ENCODE assay signal across 22 mouse cellular contexts in the genomic region with DNA sequence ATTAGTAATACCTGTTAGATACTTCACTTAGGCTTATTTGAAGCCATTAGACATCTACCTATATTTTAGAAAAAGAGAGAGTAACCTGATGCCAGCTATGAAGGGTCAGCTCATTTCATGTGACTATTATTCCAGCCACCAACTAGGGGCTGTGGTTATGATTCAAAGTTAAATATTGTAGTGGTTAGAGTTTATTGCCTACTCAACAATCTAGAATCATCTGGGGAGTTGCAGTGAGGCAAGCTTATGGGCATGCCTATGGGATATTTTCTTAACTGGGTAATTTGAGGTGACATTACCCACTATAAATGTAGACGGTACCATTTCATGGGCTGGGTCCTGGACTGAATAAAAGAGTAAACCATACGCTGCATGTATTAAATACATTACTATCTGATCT.
DNase-seq lines count a peak whose midpoint lies in the region; TF ChIP-seq lines count a peak whose summit lies in the region.
"Had no signal": no experiment of that assay in that cellular context is flagged by ENCODE, and none has a peak within 500 bp of the region (broad histone marks: within the 10 kb centered on the region; RNA-seq: fewer than 3 reads in every experiment).

No protein-coding gene starts in this region.

- H3K27me3 ChIP-seq in C2C12 (ENCODE audit: control insufficient read depth, insufficient read depth, insufficient read length) = no peaks in the 10 kb centered on the region
- H3K27me3 ChIP-seq in myocyte (ENCODE audit: control insufficient read depth, insufficient read depth, insufficient read length) = no peaks in the 10 kb centered on the region
- H3K27me3 ChIP-seq: CH12.LX, Patski had no signal

- DNase-seq in heart, adult 11 months = peak; percentile 45
- no peak for DNase-seq in heart, adult 18-20 months
- peak; percentile 13 for DNase-seq in 3T3-L1 (ENCODE audit: low read depth, low spot score)
- no peak for DNase-seq in kidney, postnatal 4 days
- DNase-seq in retina, embryonic 14.5 days (ENCODE audit: low spot score) = no peak
- DNase-seq in yolk sac, embryonic 10.5 days (ENCODE audit: low spot score) = no peak
- DNase-seq: adrenal gland, adult 2 months; adrenal gland, adult 8-10 months; adrenal gland, postnatal 10 days; adrenal gland, postnatal 14 days; adrenal gland, postnatal 25 days; adrenal gland, postnatal 36 days; B cell, adult 2 months; cerebellum, adult 11 months; cerebellum, adult 11-12 months; cerebellum, adult 18-20 months; cerebellum, adult 2 months had no signal

- H3K4me2 ChIP-seq in myocyte (ENCODE audit: low read depth) = no peak overlapping the region

- TF ChIP-seq POLR2A in myocyte (IDR thresholded peaks at IDR 0.05; ENCODE audit: insufficient read length, low read depth) = no peak

- H3ac ChIP-seq in C2C12 (ENCODE audit: control insufficient read depth, insufficient read length, low read depth) = no peak overlapping the region
- H3ac ChIP-seq in myocyte (ENCODE audit: control insufficient read depth, insufficient read length) = no peak overlapping the region

- no peaks in the 10 kb centered on the region for H3K79me3 ChIP-seq in C2C12 (ENCODE audit: low read depth)

- H3K36me3 ChIP-seq in C2C12 (ENCODE audit: control insufficient read depth, insufficient read depth) (no peaks in the 10 kb centered on the region), myocyte (ENCODE audit: control insufficient read depth, insufficient read depth) (no peaks in the 10 kb centered on the region)
- H3K36me3 ChIP-seq: G1E had no signal

- TF ChIP-seq CTCF in C2C12 (IDR thresholded peaks at IDR 0.05; ENCODE audit: control insufficient read depth, insufficient read depth, insufficient read length) = no peak

- H3K79me2 ChIP-seq in C2C12 (ENCODE audit: control insufficient read depth, insufficient read depth) (no peaks in the 10 kb centered on the region), myocyte (ENCODE audit: control insufficient read depth, insufficient read depth) (no peaks in the 10 kb centered on the region)

- H3K4me3 ChIP-seq in C2C12 (ENCODE audit: insufficient read depth, poor library complexity, severe bottlenecking) = no peak overlapping the region
- H3K4me3 ChIP-seq in myocyte = no peak overlapping the region

TF ChIP-seq in C2C12, 6 proteins besides CTCF, POLR2A, EP300 and RAD21:
- no peak for TF ChIP-seq MYOG (IDR thresholded peaks at IDR 0.05; ENCODE audit: control insufficient read depth, extremely low read depth, insufficient read length)
- no peak for TF ChIP-seq USF1 (IDR thresholded peaks at IDR 0.05; ENCODE audit: low read depth)
- TF ChIP-seq FOSL1 (IDR thresholded peaks at IDR 0.05; ENCODE audit: insufficient read depth, low read length, poor library complexity, severe bottlenecking) = peak; percentile 54
- TF ChIP-seq CEBPB (IDR thresholded peaks at IDR 0.05; ENCODE audit: low read depth) = peak; percentile 65
- no peak for TF ChIP-seq MYOD1 (IDR thresholded peaks at IDR 0.05; ENCODE audit: control insufficient read depth, insufficient read length, low read depth)
- TF ChIP-seq MAX (IDR thresholded peaks at IDR 0.05) = no peak
TF ChIP-seq in C2C12: peak in this region for 2.

TF ChIP-seq in myocyte, 11 proteins besides CTCF, POLR2A, EP300 and RAD21:
- TF ChIP-seq TCF12 (IDR thresholded peaks at IDR 0.05; ENCODE audit: insufficient read depth, poor library complexity, severe bottlenecking) (no peak), CEBPB (IDR thresholded peaks at IDR 0.05; ENCODE audit: insufficient read depth, poor library complexity, severe bottlenecking) (peak; percentile 51; the same call in 1 of the 2 replicates), TCF3 (IDR thresholded peaks at IDR 0.05; ENCODE audit: insufficient read length, low read depth) (no peak)
TF ChIP-seq in myocyte: peak in this region for 1.

Comparison
In these comparisons a context has a peak if more than half of its experiments do, and no peak if none do; other contexts are left out.
1. DNase-seq: peak in heart, adult 11 months (single experiment) and 3T3-L1 (single experiment); none in heart, adult 18-20 months (0 of 2), kidney, postnatal 4 days (0 of 2), retina, embryonic 14.5 days (single experiment) and yolk sac, embryonic 10.5 days (single experiment).